Mouse (Mus musculus): ENCODE measurements around the gene Olfr38.

DNA sequence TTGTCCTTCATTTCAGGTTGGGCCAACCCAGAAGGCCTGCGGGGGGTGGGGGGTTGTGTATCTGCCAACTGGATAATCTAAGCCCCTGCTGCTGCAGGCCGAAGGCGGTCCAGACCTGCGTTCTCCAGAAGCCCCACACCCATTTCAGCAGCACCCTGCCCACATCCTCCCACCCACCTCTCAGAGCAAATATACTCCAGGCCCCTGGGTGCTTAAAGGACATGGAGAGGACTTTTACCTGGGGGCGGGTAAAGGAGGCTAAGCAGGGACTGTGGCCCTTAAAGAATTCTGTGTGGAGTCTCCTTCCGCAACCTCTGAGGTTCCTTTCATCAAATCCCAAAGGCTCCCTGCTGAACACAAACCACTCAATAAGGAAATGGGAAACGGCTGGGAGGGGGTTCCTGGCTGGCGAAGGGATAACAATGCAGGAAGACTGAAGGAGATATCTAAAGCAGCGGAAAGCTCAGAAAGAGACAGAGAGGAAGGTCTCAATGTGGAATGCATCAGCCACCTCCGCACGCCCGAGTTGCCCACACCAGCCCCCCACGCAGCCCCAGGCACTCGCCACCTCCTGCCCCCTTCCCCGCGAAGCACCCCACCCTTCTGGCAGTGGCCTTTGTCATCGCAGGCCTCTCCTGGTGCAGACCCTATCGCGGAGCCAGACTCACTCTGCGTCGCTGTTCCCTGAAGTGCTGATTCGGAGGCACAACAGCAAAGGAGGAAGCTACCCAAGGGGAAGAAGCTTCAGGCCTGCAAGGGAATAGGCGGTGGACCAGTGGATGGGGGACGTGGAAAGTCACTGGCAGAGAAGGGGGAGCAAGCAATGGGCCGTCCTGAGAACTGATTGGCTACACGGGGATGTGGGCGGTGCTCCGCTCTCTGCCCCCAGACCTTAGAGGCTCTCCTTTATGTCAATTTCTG lies 46.7 kb upstream of the Olfr38 start, which contains the start of gene Tcaf1:
- TF ChIP-seq CTCF (IDR thresholded peaks at IDR 0.05; ENCODE audit: borderline replicate concordance, insufficient read depth, low read depth, low read length): no peak
- TF ChIP-seq POLR2A (IDR thresholded peaks at IDR 0.05; ENCODE audit: borderline replicate concordance, insufficient read depth, low read length): peak; percentile 88
